Mouse (Mus musculus) left cerebral cortex, adult 2 months (tissue): ENCODE measurements around the gene Dscaml1. TPM values are rescaled to one million over a fixed set of nuclear protein-coding genes. Genes with fewer than 3 reads are reported as not detected.

Source experiments
- DNase-seq, 2 experiments: peaks; one replicate each; pipeline ENCODE4 v3.0.0; 2021 to 2022; ENCODE audit warnings: low spot score in 2 of 2, mixed read lengths in 1 of 2; ENCODE audit errors: extremely low spot score in 1 of 2
- H3K27ac ChIP-seq: fragments of 200-600 bp; 2 replicates; pipeline ENCODE4 v1.8.1; 2022
- H3K4me3 ChIP-seq: fragments of 200-600 bp; 2 replicates; pipeline ENCODE4 v1.8.1; 2022
- CTCF ChIP-seq: fragments of 200-600 bp; IDR thresholded peaks from 2 replicates; pipeline ENCODE4 v1.8.1; 2022; ENCODE audit warnings: antibody characterized with exemption, mild to moderate bottlenecking, moderate library complexity
- intact Hi-C: fragments of 180-260 bp; cut with DNase I; formaldehyde crosslinking; loops from one replicate; pipeline ENCODE4 v1.15.1; 2025
- total RNA-seq, 2 experiments: library from RNA; stranded (reverse); gene quantifications; 2 replicates each; pipeline ENCODE4 v1.2.3; 2021

The Dscaml1 gene
- total RNA-seq, 2 experiments from 2014 or later: 58.0 to 61.5 TPM

DNA sequence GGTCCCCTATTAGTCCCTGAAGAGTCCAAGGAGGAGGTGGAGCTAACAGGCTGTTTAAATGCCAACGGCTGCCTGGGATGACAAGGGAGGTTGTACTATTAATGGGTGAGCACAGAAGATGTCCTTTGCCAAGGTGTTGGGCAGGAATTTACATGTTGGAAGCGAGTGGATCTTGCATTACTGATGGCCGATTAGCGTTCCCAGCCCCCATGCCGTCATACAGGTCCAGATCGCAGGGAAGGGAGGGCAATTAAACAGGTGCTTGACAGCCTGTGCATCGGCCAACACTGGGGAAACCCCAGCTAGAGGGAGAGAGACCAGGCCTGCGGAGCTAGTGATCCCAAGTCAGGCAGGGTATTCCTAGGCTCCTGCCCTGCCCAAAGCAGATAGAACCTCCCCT is 98.1 kb downstream of the Dscaml1 start:
- DNase-seq: no peak
- TF ChIP-seq CTCF: no peak
- no peak overlapping the region for H3K27ac ChIP-seq
- H3K4me3 ChIP-seq: no peak overlapping the region
- intact Hi-C loops: no loop called here

DNA sequence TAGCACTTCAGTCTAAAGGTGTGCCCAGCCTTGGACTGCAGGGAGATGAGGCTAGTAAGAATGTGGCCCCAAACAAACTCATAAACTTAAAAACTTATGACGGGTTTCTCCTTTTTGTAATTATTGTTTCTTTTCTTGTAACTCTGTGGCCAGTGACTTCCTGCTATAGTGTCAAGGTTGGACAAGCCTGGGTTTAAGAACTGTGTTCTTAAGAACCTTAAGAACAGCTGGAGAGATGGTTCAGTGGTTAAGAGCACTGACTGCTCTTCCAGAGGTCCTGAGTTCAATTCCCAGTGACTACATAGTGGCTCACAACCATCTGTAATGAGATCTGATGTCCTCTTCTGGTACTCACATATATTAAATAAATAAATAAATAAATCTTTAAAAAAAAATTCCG is 106.8 kb downstream of the Dscaml1 start:
- no peak overlapping the region for H3K27ac ChIP-seq
- intact Hi-C loops: no loop called here
- H3K4me3 ChIP-seq: no peak overlapping the region
- TF ChIP-seq CTCF: no peak
- no peak for DNase-seq

DNA sequence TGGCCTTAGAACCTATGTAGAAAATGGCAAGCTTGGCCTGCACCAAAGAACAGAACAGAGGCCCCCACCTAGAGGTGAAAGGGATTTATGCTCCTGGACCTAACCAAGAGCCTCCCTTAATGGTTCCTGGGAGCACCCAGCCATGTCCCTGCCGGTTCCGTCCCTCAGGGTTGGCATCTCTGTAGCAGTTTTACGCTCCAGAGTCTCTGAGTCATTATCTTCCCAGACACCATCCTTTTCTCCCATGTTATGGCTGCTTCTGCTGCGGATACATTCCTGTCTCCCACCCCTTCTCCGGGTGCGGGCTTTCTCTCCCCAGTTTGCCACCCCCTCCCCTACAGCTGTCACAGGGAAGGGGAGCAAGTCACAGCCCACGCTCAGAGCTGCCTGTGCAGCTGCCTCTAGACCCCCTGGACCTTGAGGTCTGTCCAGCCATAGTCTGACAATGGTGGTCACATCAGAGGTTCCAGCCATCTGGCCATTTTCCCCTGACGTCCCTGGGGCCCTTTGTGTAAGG is 108.1 kb downstream of the Dscaml1 start:
- no peak; the same call in 1 of the 2 replicates for TF ChIP-seq CTCF
- peak overlapping the region; percentile 54 for H3K27ac ChIP-seq

GRCm38 (mm10) chr9:45537649-45538048 is 111.2 kb downstream of the Dscaml1 start:
- intact Hi-C loops: loop anchor here (2.0 to 5.0 kb wide), 3 partner anchors 43 to 105 kb away; no protein-coding TSS in a partner anchor
- H3K27ac ChIP-seq: peak overlapping the region; percentile 81
- DNase-seq: no peak
- no peak for TF ChIP-seq CTCF
- no peak overlapping the region for H3K4me3 ChIP-seq

More for the DNA sequence above, 108.1 kb downstream of the Dscaml1 start:
- H3K4me3 ChIP-seq: no peak overlapping the region
- DNase-seq: no peak
- intact Hi-C loops: no loop called here

- Histone ChIP-seq H3K27ac (peak overlapping the region; percentile 67), H3K4me3 (no peak overlapping the region)
- intact Hi-C loops: loop anchor here (5.0 kb wide), 2 partner anchors 67 to 107 kb away; no protein-coding TSS in a partner anchor
- no peak for TF ChIP-seq CTCF
- DNase-seq: no peak
Measured at GRCm38 (mm10) chr9:45539265-45540044, 113.0 kb downstream of the Dscaml1 start.

GRCm38 (mm10) chr9:45546024-45546638 is 119.7 kb downstream of the Dscaml1 start:
- no peak for TF ChIP-seq CTCF
- H3K27ac ChIP-seq: peak overlapping the region; percentile 25
- no peak overlapping the region for H3K4me3 ChIP-seq
- DNase-seq: peak in 1 of 2 experiments; percentile 38
- intact Hi-C loops: no loop called here

- TF ChIP-seq CTCF: no peak
- intact Hi-C loops: no loop called here
- Histone ChIP-seq H3K4me3 (no peak overlapping the region), H3K27ac (peak overlapping the region; percentile 53)
- DNase-seq: no peak
Measured at GRCm38 (mm10) chr9:45546902-45547578, 120.6 kb downstream of the Dscaml1 start.

GRCm38 (mm10) chr9:45549796-45550195 is 123.4 kb downstream of the Dscaml1 start:
- H3K27ac ChIP-seq: peak overlapping the region; percentile 55; the same call in 1 of the 2 replicates
- no peak overlapping the region for H3K4me3 ChIP-seq
- TF ChIP-seq CTCF: no peak
- DNase-seq: no peak
- intact Hi-C loops: no loop called here

GRCm38 (mm10) chr9:45550210-45550609 is 123.8 kb downstream of the Dscaml1 start:
- no peak overlapping the region for H3K4me3 ChIP-seq
- no peak for TF ChIP-seq CTCF
- DNase-seq: no peak
- intact Hi-C loops: no loop called here
- peak overlapping the region; percentile 55; the same call in 1 of the 2 replicates for H3K27ac ChIP-seq

- DNase-seq: no peak
- Histone ChIP-seq H3K27ac (peak overlapping the region; percentile 55; the same call in 1 of the 2 replicates), H3K4me3 (no peak overlapping the region)
- intact Hi-C loops: no loop called here
- no peak for TF ChIP-seq CTCF
Measured at GRCm38 (mm10) chr9:45550662-45551061, 124.2 kb downstream of the Dscaml1 start.

GRCm38 (mm10) chr9:45555036-45555826 is 128.8 kb downstream of the Dscaml1 start:
- DNase-seq: peak; percentile 35 to 36
- Histone ChIP-seq H3K4me3 (no peak overlapping the region), H3K27ac (peak overlapping the region; percentile 75)
- intact Hi-C loops: no loop called here
- TF ChIP-seq CTCF: no peak
